Mouse (Mus musculus) neural tube, embryonic 11.5 days (tissue): ENCODE data around the gene Mrps24. TPM values are rescaled to one million over a fixed set of nuclear protein-coding genes. Genes with fewer than 3 reads are reported as not detected.
A peak's percentile ranks its signal among the peaks of the same experiment; 100 is the strongest.

Experiments used
- ATAC-seq: fragments of 200-750 bp; cut with Nextera tagmentation; 2 replicates; pipeline ENCODE4 v1.8.0; 2017; ENCODE audit warnings: moderate number of reproducible peaks, mild to moderate bottlenecking, moderate TSS enrichment, moderate library complexity; ENCODE audit not compliant: insufficient read depth, low FRiP score, low TSS enrichment
- DNase-seq: peaks from one replicate; pipeline ENCODE4 v3.0.0-alpha.2; 2015; ENCODE audit warnings: low spot score
- H3K27ac ChIP-seq: fragments of 300-500 bp; sonication (generic); 2 replicates; pipeline ENCODE4 v1.5.1; 2014; ENCODE audit warnings: low read depth, mild to moderate bottlenecking, low read length
- H3K27me3 ChIP-seq: fragments of 300-500 bp; sonication (generic); 2 replicates; pipeline ENCODE4 v1.6.1; 2014; ENCODE audit warnings: mild to moderate bottlenecking, low read length, mixed read lengths; ENCODE audit not compliant: control insufficient read depth, insufficient read depth
- H3K36me3 ChIP-seq: fragments of 300-500 bp; sonication (generic); 2 replicates; pipeline ENCODE4 v1.6.1; 2014; ENCODE audit warnings: mild to moderate bottlenecking, low read length, moderate library complexity, mixed read lengths; ENCODE audit not compliant: control insufficient read depth, insufficient read depth
- H3K4me1 ChIP-seq: fragments of 300-500 bp; sonication (generic); 2 replicates; pipeline ENCODE4 v1.6.1; 2014; ENCODE audit warnings: low read length, mixed read lengths; ENCODE audit not compliant: control insufficient read depth, insufficient read depth
- H3K4me2 ChIP-seq: fragments of 300-500 bp; sonication (generic); 2 replicates; pipeline ENCODE4 v1.6.1; 2014; ENCODE audit warnings: low read depth, mild to moderate bottlenecking, moderate library complexity
- H3K4me3 ChIP-seq: fragments of 300-500 bp; sonication (generic); 2 replicates; pipeline ENCODE4 v1.5.1; 2014; ENCODE audit warnings: low read depth, low read length
- H3K9ac ChIP-seq: fragments of 300-500 bp; sonication (generic); 2 replicates; pipeline ENCODE4 v1.6.1; 2014; ENCODE audit warnings: mild to moderate bottlenecking, low read length
- H3K9me3 ChIP-seq: fragments of 300-500 bp; sonication (generic); 2 replicates; pipeline ENCODE4 v1.6.1; 2016; ENCODE audit warnings: low read length; ENCODE audit not compliant: control insufficient read depth
- WGBS: fragments of 180-500 bp; shearing (Covaris S2); extraction: QIAGEN DNeasy Blood & Tissue Kit; methylation state at CpG from one replicate; pipeline ENCODE4 v1.1.7; 2014; 5-methylcytosine and 5-hydroxymethylcytosine counted together
- polyA plus RNA-seq: library from polyadenylated mRNA; unstranded; fragments of >200 nt; fragmentation: Nextera tagmentation; extraction: Ambion mirVana; gene quantifications from 2 replicates; pipeline ENCODE4 v1.2.1, GENCODE M21; 2014

Gene Mrps24
- polyA plus RNA-seq, 1 experiment from 2014 or later, result 146 TPM

- ATAC-seq (no peak), DNase-seq (no peak)
- no peak overlapping the region for H3K4me3 ChIP-seq
- H3K9ac ChIP-seq, result no peak overlapping the region
- H3K27ac ChIP-seq, result no peak overlapping the region
- H3K27me3 ChIP-seq, result no peaks in the 10 kb centered on the region
- no peak overlapping the region for H3K4me2 ChIP-seq
- no peaks in the 10 kb centered on the region for H3K9me3 ChIP-seq
- H3K36me3 ChIP-seq, result peaks cover 16% of the 10 kb centered on the region
- WGBS, result 92% methylated on average over 11 of the region's 11 CpGs
- H3K4me1 ChIP-seq, result no peaks in the 10 kb centered on the region
These were observed 766 bp upstream of the Mrps24 start for GRCm38 (mm10) chr11:5716246-5716645.

DNA sequence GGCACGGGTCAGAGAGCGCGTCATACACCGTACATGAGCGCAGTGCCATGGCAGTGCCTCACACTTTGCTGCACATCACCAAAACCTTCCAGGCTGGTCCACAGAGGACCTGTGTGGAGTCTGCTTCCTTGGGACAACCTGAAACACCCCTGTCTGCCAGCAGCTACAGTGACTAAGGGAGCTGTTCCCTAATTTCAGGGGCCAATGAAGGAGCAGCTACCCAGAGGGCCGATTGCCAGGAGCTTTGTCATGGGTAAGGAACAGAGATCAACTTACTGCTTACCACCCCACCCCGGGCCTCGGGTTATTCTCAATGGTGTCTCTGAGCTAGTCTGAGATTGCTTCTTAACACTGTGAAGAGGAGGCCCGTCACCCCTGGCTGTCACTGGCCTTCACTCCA is 301 bp downstream of the Mrps24 start:
- H3K4me1 ChIP-seq, result no peaks in the 10 kb centered on the region
- H3K27ac ChIP-seq, result no peak overlapping the region
- no peaks in the 10 kb centered on the region for H3K9me3 ChIP-seq
- H3K4me3 ChIP-seq, result no peak overlapping the region
- WGBS, result 89% methylated on average over 9 of the region's 9 CpGs
- H3K4me2 ChIP-seq, result no peak overlapping the region
- DNase-seq, result no peak
- H3K27me3 ChIP-seq, result no peaks in the 10 kb centered on the region
- ATAC-seq, result no peak
- H3K36me3 ChIP-seq, result peaks cover 16% of the 10 kb centered on the region
- H3K9ac ChIP-seq, result no peak overlapping the region

- Histone ChIP-seq H3K36me3 (peaks cover 2% of the 10 kb centered on the region; the same call in 1 of the 2 replicates), H3K9me3 (no peaks in the 10 kb centered on the region), H3K4me2 (peak overlapping the region; percentile 90), H3K4me3 (peak overlapping the region; percentile 98), H3K27ac (no peak overlapping the region), H3K4me1 (peaks cover 8% of the 10 kb centered on the region; the same call in 1 of the 2 replicates), H3K27me3 (no peaks in the 10 kb centered on the region), H3K9ac (peak overlapping the region; percentile 94)
- ATAC-seq (peak; percentile 92), DNase-seq (peak; percentile 94)
- WGBS, result 20% methylated on average over 47 of the region's 50 CpGs
These were observed 7.7 kb downstream of the Mrps24 start for GRCm38 (mm10) chr11:5707530-5708353.

GRCm38 (mm10) chr11:5706874-5707529 is 8.5 kb downstream of the Mrps24 start:
- 2% methylated on average over 43 of the region's 43 CpGs for WGBS
- peak overlapping the region; percentile 98 for H3K4me3 ChIP-seq
- H3K9me3 ChIP-seq, result no peaks in the 10 kb centered on the region
- H3K9ac ChIP-seq, result peak overlapping the region; percentile 94
- H3K4me2 ChIP-seq, result peak overlapping the region; percentile 90
- peaks cover 2% of the 10 kb centered on the region; the same call in 1 of the 2 replicates for H3K36me3 ChIP-seq
- DNase-seq (peak; percentile 25), ATAC-seq (peak; percentile 67)
- H3K27me3 ChIP-seq, result no peaks in the 10 kb centered on the region
- H3K4me1 ChIP-seq, result peaks cover 8% of the 10 kb centered on the region; the same call in 1 of the 2 replicates
- no peak overlapping the region for H3K27ac ChIP-seq

DNA sequence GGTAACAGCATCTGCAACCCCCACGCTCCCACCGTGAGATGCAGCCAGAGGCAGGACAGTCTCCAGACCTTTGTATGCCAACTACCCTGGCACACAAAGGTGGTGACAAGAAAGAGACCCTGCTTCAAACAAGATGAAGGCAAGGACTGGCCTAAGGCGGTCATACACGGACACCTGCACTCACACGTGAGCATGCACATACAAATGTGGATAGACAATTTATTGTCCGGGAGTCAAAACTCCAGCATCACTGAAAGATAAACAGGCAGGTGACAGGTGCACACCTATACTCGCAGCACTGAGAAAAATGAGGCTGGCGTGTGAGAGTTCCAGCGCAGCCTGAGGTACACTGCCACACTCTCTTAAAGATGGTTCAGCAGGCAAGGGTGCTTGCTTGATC is 9.5 kb downstream of the Mrps24 start:
- no peak overlapping the region for H3K9ac ChIP-seq
- no peaks in the 10 kb centered on the region for H3K27me3 ChIP-seq
- WGBS, result 93% methylated on average over 9 of the region's 9 CpGs
- no peak for DNase-seq
- no peaks in the 10 kb centered on the region for H3K9me3 ChIP-seq
- H3K4me1 ChIP-seq, result peaks cover 8% of the 10 kb centered on the region; the same call in 1 of the 2 replicates
- H3K4me2 ChIP-seq, result no peak overlapping the region
- H3K36me3 ChIP-seq, result peaks cover 2% of the 10 kb centered on the region; the same call in 1 of the 2 replicates
- no peak overlapping the region for H3K27ac ChIP-seq
- H3K4me3 ChIP-seq, result no peak overlapping the region
- ATAC-seq, result no peak

- ATAC-seq, result no peak
- Histone ChIP-seq H3K4me2 (no peak overlapping the region), H3K4me3 (no peak overlapping the region), H3K27me3 (no peaks in the 10 kb centered on the region), H3K27ac (no peak overlapping the region), H3K4me1 (peaks cover 8% of the 10 kb centered on the region; the same call in 1 of the 2 replicates), H3K9me3 (no peaks in the 10 kb centered on the region), H3K36me3 (peaks cover 2% of the 10 kb centered on the region; the same call in 1 of the 2 replicates), H3K9ac (no peak overlapping the region)
- 89% methylated on average over 1 of the region's 1 CpGs for WGBS
- no peak for DNase-seq
These were observed 12.1 kb downstream of the Mrps24 start for GRCm38 (mm10) chr11:5703341-5703740.

- ATAC-seq (no peak), DNase-seq (no peak)
- H3K27me3 ChIP-seq, result no peaks in the 10 kb centered on the region
- H3K36me3 ChIP-seq, result peaks cover 2% of the 10 kb centered on the region; the same call in 1 of the 2 replicates
- no peak overlapping the region for H3K9ac ChIP-seq
- 89% methylated on average over 6 of the region's 6 CpGs for WGBS
- H3K27ac ChIP-seq, result no peak overlapping the region
- no peak overlapping the region for H3K4me2 ChIP-seq
- H3K9me3 ChIP-seq, result no peaks in the 10 kb centered on the region
- H3K4me1 ChIP-seq, result peaks cover 8% of the 10 kb centered on the region; the same call in 1 of the 2 replicates
- no peak overlapping the region for H3K4me3 ChIP-seq
These were observed 12.5 kb downstream of the Mrps24 start for GRCm38 (mm10) chr11:5702957-5703332.

GRCm38 (mm10) chr11:5702271-5702956 is 13.1 kb downstream of the Mrps24 start:
- H3K9me3 ChIP-seq, result no peaks in the 10 kb centered on the region
- no peak overlapping the region for H3K27ac ChIP-seq
- H3K4me1 ChIP-seq, result peaks cover 8% of the 10 kb centered on the region; the same call in 1 of the 2 replicates
- no peaks in the 10 kb centered on the region for H3K27me3 ChIP-seq
- no peak for ATAC-seq
- H3K4me3 ChIP-seq, result no peak overlapping the region
- DNase-seq, result no peak
- no peak overlapping the region for H3K4me2 ChIP-seq
- no peak overlapping the region for H3K9ac ChIP-seq
- 85% methylated on average over 5 of the region's 5 CpGs for WGBS
- H3K36me3 ChIP-seq, result peaks cover 2% of the 10 kb centered on the region; the same call in 1 of the 2 replicates
